Mouse (Mus musculus) liver, embryonic 16.5 days (tissue): ENCODE data around the gene Creld2. TPM values are rescaled to one million over a fixed set of nuclear protein-coding genes. Genes with fewer than 3 reads are reported as not detected.
A peak's percentile ranks its signal among the peaks of the same experiment; 100 is the strongest.

Experiments used
- ATAC-seq: fragments of 200-750 bp; cut with Nextera tagmentation; 2 replicates; pipeline ENCODE4 v1.8.0; 2017; ENCODE audit warnings: low read depth, mild to moderate bottlenecking, moderate number of reproducible peaks, moderate library complexity
- H3K27ac ChIP-seq: fragments of 300-500 bp; sonication (generic); 2 replicates; pipeline ENCODE4 v1.5.1; 2014; ENCODE audit warnings: mild to moderate bottlenecking, low read length
- H3K27me3 ChIP-seq: fragments of 300-500 bp; sonication (generic); 2 replicates; pipeline ENCODE4 v1.6.1; 2014; ENCODE audit warnings: low read depth, low read length, mixed read lengths; ENCODE audit not compliant: control insufficient read depth, insufficient read depth
- H3K36me3 ChIP-seq: fragments of 300-500 bp; sonication (generic); 2 replicates; pipeline ENCODE4 v1.6.1; 2014; ENCODE audit warnings: mild to moderate bottlenecking; ENCODE audit not compliant: control insufficient read depth, insufficient read depth
- H3K4me1 ChIP-seq: fragments of 300-500 bp; sonication (generic); 2 replicates; pipeline ENCODE4 v1.6.1; 2014; ENCODE audit warnings: low read depth, low read length, mixed read lengths; ENCODE audit not compliant: control insufficient read depth
- H3K4me2 ChIP-seq: fragments of 300-500 bp; sonication (generic); 2 replicates; pipeline ENCODE4 v1.6.1; 2014; ENCODE audit warnings: low read depth, low read length, mixed read lengths
- H3K4me3 ChIP-seq: fragments of 300-500 bp; sonication (generic); 2 replicates; pipeline ENCODE4 v1.5.1; 2014; ENCODE audit warnings: low read depth, mild to moderate bottlenecking, low read length
- H3K9ac ChIP-seq: fragments of 300-500 bp; sonication (generic); 2 replicates; pipeline ENCODE4 v1.6.1; 2014; ENCODE audit warnings: low read depth, low read length
- H3K9me3 ChIP-seq: fragments of 300-500 bp; sonication (generic); replicated peaks from 2 replicates; pipeline ENCODE4 v1.6.1; 2016; ENCODE audit warnings: low read length; ENCODE audit not compliant: control insufficient read depth
- WGBS: fragments of 180-500 bp; shearing (Covaris S2); extraction: QIAGEN DNeasy Blood & Tissue Kit; methylation state at CpG from one replicate; pipeline ENCODE4 v1.1.7; 2014; ENCODE audit not compliant: insufficient replicate concordance; 5-methylcytosine and 5-hydroxymethylcytosine counted together
- polyA plus RNA-seq: library from polyadenylated mRNA; unstranded; fragments of >200 nt; fragmentation: Nextera tagmentation; extraction: Ambion mirVana; gene quantifications from 2 replicates; pipeline ENCODE4 v1.2.1, GENCODE M21; 2015

Creld2 gene
- polyA plus RNA-seq, 1 experiment from 2014 or later, result 39.7 TPM

- Histone ChIP-seq H3K4me2 (peak overlapping the region; percentile 68), H3K4me3 (peak overlapping the region; percentile 58), H3K9ac (no peak overlapping the region), H3K27ac (no peak overlapping the region), H3K4me1 (peaks cover 3% of the 10 kb centered on the region), H3K9me3 (no peaks in the 10 kb centered on the region), H3K27me3 (peaks cover 9% of the 10 kb centered on the region), H3K36me3 (no peaks in the 10 kb centered on the region)
- WGBS, result 64% methylated on average over 5 of the region's 5 CpGs
- ATAC-seq, result no peak
These were observed 17.1 kb downstream of the Creld2 start for GRCm38 (mm10) chr15:88836571-88836970.

- ATAC-seq, result peak; percentile 79
- H3K27me3 ChIP-seq, result peaks cover 9% of the 10 kb centered on the region
- no peaks in the 10 kb centered on the region for H3K9me3 ChIP-seq
- H3K4me2 ChIP-seq, result peak overlapping the region; percentile 68
- H3K36me3 ChIP-seq, result no peaks in the 10 kb centered on the region
- peak overlapping the region; percentile 58 for H3K4me3 ChIP-seq
- H3K4me1 ChIP-seq, result peaks cover 3% of the 10 kb centered on the region
- H3K27ac ChIP-seq, result peak overlapping the region; percentile 69
- peak overlapping the region; percentile 52 for H3K9ac ChIP-seq
- WGBS, result 1% methylated on average over 39 of the region's 39 CpGs
These were observed 17.9 kb downstream of the Creld2 start for GRCm38 (mm10) chr15:88837199-88837932.

DNA sequence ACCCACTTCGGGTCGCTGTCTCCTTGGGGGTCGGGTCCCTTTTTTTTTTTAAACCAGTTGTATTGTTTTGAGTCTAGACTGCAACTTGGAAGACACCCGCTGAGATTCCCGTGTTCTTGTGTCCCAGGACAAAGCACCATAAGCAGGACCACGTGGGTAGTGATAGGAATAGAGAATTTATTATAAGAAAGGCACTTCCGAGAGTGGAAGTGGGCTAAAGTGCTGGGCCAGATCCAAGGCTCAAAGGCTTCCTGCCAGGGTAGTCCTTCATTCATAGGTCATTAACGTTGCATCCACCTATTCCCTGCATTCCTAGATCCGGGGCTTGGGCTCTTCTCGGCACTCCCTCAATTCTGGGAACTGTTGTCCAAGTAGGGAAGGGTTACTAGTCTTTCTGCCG, 18.5 kb downstream of the Creld2 start:
- Histone ChIP-seq H3K27ac (peak overlapping the region; percentile 41; the same call in 1 of the 2 replicates), H3K27me3 (peaks cover 9% of the 10 kb centered on the region), H3K36me3 (no peaks in the 10 kb centered on the region), H3K9me3 (no peaks in the 10 kb centered on the region), H3K4me2 (peak overlapping the region; percentile 68), H3K4me1 (peaks cover 3% of the 10 kb centered on the region), H3K9ac (no peak overlapping the region), H3K4me3 (peak overlapping the region; percentile 58)
- no peak for ATAC-seq
- 2% methylated on average over 11 of the region's 11 CpGs for whole genome bisulfite sequencing

- 37% methylated on average over 9 of the region's 9 CpGs for WGBS
- Histone ChIP-seq H3K4me2 (no peak overlapping the region), H3K27me3 (peaks cover 9% of the 10 kb centered on the region), H3K4me3 (no peak overlapping the region), H3K4me1 (peaks cover 3% of the 10 kb centered on the region), H3K9ac (no peak overlapping the region), H3K9me3 (no peaks in the 10 kb centered on the region), H3K36me3 (no peaks in the 10 kb centered on the region), H3K27ac (peak overlapping the region; percentile 4; the same call in 1 of the 2 replicates)
- peak; percentile 28 for ATAC-seq
These were observed 19.8 kb downstream of the Creld2 start for GRCm38 (mm10) chr15:88839271-88839670.

DNA sequence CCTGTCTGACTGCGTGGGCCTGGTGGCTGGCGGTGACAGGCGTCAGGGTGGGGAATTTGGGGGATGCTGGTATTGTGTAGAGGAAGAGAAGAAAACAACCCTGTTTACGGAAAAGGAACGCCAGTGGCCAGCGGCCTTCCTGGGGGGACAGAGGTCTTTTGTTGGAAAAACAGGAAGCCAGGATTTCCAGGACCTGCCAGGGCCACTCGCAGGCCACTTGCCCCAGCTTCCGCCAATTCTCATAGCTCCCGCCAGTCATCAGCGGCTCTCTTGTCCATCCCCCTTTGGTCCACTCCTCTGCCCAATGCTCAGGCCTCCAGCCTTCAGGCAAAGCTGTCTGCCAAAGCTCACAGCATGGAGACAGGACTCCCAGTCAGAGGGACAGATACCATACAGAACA, 20.7 kb downstream of the Creld2 start:
- no peak overlapping the region for H3K4me3 ChIP-seq

GRCm38 (mm10) chr15:88841160-88841559, 21.7 kb downstream of the Creld2 start:
- Histone ChIP-seq H3K9me3 (no peaks in the 10 kb centered on the region), H3K36me3 (no peaks in the 10 kb centered on the region), H3K4me3 (no peak overlapping the region), H3K9ac (no peak overlapping the region), H3K4me1 (peaks cover 3% of the 10 kb centered on the region), H3K27me3 (peaks cover 9% of the 10 kb centered on the region), H3K27ac (no peak overlapping the region), H3K4me2 (no peak overlapping the region)
- no peak for ATAC-seq
- WGBS, result 72% methylated on average over 2 of the region's 2 CpGs

More for the DNA sequence above, 20.7 kb downstream of the Creld2 start:
- Histone ChIP-seq H3K9me3 (no peaks in the 10 kb centered on the region), H3K4me2 (no peak overlapping the region), H3K27ac (peak overlapping the region; percentile 4; the same call in 1 of the 2 replicates), H3K36me3 (no peaks in the 10 kb centered on the region), H3K4me1 (peaks cover 3% of the 10 kb centered on the region), H3K9ac (no peak overlapping the region), H3K27me3 (peaks cover 9% of the 10 kb centered on the region)
- 59% methylated on average over 10 of the region's 10 CpGs for WGBS
- peak; percentile 7; the same call in 1 of the 2 replicates for ATAC-seq

- peaks cover 9% of the 10 kb centered on the region for H3K27me3 ChIP-seq
- H3K9me3 ChIP-seq, result no peaks in the 10 kb centered on the region
- 67% methylated on average over 3 of the region's 3 CpGs for WGBS
- H3K4me1 ChIP-seq, result peaks cover 3% of the 10 kb centered on the region
- no peak overlapping the region for H3K4me2 ChIP-seq
- H3K36me3 ChIP-seq, result no peaks in the 10 kb centered on the region
- H3K9ac ChIP-seq, result no peak overlapping the region
- no peak overlapping the region for H3K4me3 ChIP-seq
- no peak overlapping the region for H3K27ac ChIP-seq
- ATAC-seq, result no peak
These were observed 22.3 kb downstream of the Creld2 start for GRCm38 (mm10) chr15:88841580-88842299.

DNA sequence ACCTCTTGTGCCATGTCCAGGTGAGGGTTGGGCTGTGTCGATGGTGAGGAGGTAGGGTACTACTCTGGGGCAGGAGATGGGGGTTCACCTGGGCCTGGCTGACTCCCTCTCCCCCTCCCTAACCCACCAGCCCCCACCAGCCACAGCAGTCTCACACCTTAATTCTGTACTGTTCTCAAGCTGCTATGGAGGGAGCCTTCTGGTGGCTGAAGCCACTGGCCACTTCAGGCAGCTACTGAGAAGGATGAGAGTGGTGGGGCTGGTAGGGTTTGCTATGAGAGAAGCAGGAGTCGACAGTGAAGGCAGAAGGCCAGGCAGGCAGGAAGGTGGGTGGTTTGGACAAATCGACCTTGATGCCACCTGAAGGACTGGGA, 22.8 kb downstream of the Creld2 start:
- no peak for ATAC-seq
- WGBS, result 39% methylated on average over 3 of the region's 3 CpGs
- H3K4me2 ChIP-seq, result no peak overlapping the region
- H3K9me3 ChIP-seq, result no peaks in the 10 kb centered on the region
- H3K27ac ChIP-seq, result no peak overlapping the region
- H3K36me3 ChIP-seq, result no peaks in the 10 kb centered on the region
- H3K4me3 ChIP-seq, result no peak overlapping the region
- H3K9ac ChIP-seq, result no peak overlapping the region
- H3K27me3 ChIP-seq, result peaks cover 8% of the 10 kb centered on the region
- peaks cover 3% of the 10 kb centered on the region for H3K4me1 ChIP-seq
